Mouse (Mus musculus): Measurements from ENCODE around the gene Ppia. TPM values are rescaled to one million over a fixed set of nuclear protein-coding genes. Genes with fewer than 3 reads are reported as not detected.
"Not testable (repeated sequence)": the region's sequence is repeated elsewhere in the genome, so short reads cannot be mapped to it uniquely, and the experiment has no call there.

Ppia gene
- polyA plus RNA-seq, 1 experiment from 2014 or later: 5,401 TPM

DNA sequence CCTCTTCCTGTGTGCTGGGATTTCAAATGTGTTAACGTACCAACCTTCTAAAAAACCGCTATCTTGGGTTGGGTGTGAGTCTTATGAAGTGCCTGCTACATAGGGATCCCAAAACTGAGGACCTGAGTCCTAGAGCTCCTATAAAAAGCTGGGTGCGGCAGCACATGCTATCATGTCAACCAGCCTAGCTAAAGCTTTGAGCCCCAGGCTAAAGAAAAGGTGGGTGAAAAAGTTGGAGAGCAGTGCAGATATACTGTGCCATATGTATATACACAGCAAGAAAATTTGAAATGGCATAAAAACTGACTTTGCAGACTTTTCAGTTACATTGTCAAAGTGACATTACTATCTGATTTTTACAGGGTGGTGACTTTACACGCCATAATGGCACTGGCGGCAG is 3.5 kb downstream of the Ppia start:
- no peak for DNase-seq (ENCODE audit: low spot score)
- no peak for ATAC-seq (replicated peaks; ENCODE audit: low FRiP score)
- H3K4me1 ChIP-seq (replicated peaks; ENCODE audit: control insufficient read depth, insufficient read depth, low read length): peaks cover 24% of the 10 kb centered on the region
- H3K36me3 ChIP-seq (ENCODE audit: control insufficient read depth, insufficient read depth, low read length): peaks cover 31% of the 10 kb centered on the region
- no peaks in the 10 kb centered on the region for H3K27me3 ChIP-seq (replicated peaks; ENCODE audit: control insufficient read depth, insufficient read depth, low read length)
- H3K9ac ChIP-seq (ENCODE audit: low read depth, low read length): peak overlapping the region; percentile 43; the same call in 1 of the 2 replicates
- peak overlapping the region; percentile 52; the same call in 1 of the 2 replicates for H3K27ac ChIP-seq (ENCODE audit: low read depth, low read length)
- no peaks in the 10 kb centered on the region for H3K9me3 ChIP-seq (ENCODE audit: control insufficient read depth, low read length)
- peak overlapping the region; percentile 24; the same call in 1 of the 2 replicates for H3K4me3 ChIP-seq (ENCODE audit: low read depth, low read length)
- H3K4me2 ChIP-seq: peak overlapping the region; percentile 97
- 80% methylated on average over 5 of the region's 5 CpGs for WGBS

DNA sequence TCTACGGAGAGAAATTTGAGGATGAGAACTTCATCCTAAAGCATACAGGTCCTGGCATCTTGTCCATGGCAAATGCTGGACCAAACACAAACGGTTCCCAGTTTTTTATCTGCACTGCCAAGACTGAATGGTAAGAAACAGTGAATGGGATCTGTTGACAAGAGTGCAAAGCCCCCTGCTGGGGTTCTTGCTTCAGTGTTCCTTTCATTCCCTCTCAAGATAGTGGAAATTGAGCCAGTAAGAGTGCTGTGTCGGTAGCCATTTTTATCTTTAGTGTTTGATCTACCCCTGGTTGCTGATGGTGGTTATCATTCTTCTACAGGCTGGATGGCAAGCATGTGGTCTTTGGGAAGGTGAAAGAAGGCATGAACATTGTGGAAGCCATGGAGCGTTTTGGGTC is 3.9 kb downstream of the Ppia start:
- not testable (repeated sequence) for ATAC-seq (replicated peaks; ENCODE audit: low FRiP score); H3K4me3 ChIP-seq (ENCODE audit: low read depth, low read length); H3K9me3 ChIP-seq (ENCODE audit: control insufficient read depth, low read length); H3K4me2 ChIP-seq; H3K9ac ChIP-seq (ENCODE audit: low read depth, low read length); H3K27me3 ChIP-seq (replicated peaks; ENCODE audit: control insufficient read depth, insufficient read depth, low read length); DNase-seq (ENCODE audit: low spot score); H3K27ac ChIP-seq (ENCODE audit: low read depth, low read length)
- Histone ChIP-seq H3K4me1 (replicated peaks; ENCODE audit: control insufficient read depth, insufficient read depth, low read length) (peaks cover 24% of the 10 kb centered on the region), H3K36me3 (ENCODE audit: control insufficient read depth, insufficient read depth, low read length) (peaks cover 33% of the 10 kb centered on the region)
- WGBS: 61% methylated on average over 4 of the region's 4 CpGs

DNA sequence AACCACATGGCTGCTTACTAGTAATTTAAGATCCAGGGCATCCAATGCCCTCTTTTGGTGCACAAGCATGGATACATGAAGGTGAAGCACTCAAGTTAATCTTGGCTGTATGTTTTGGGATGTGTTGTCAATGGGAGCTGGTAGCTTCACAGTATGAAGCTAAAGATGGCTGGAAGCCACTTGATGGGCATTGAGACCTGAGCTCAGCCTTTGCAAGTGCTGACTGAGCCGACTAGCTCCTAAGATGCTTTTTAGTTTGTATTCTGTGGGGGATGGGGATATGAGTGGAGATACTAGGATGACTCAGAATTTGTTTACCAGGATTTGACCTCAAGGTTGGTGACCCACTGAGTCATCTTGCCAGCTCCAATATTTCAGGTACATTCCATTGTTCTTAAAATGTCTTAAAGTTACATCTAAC is 5.0 kb downstream of the Ppia start:
- H3K36me3 ChIP-seq (ENCODE audit: control insufficient read depth, insufficient read depth, low read length): peaks cover 35% of the 10 kb centered on the region

DNA sequence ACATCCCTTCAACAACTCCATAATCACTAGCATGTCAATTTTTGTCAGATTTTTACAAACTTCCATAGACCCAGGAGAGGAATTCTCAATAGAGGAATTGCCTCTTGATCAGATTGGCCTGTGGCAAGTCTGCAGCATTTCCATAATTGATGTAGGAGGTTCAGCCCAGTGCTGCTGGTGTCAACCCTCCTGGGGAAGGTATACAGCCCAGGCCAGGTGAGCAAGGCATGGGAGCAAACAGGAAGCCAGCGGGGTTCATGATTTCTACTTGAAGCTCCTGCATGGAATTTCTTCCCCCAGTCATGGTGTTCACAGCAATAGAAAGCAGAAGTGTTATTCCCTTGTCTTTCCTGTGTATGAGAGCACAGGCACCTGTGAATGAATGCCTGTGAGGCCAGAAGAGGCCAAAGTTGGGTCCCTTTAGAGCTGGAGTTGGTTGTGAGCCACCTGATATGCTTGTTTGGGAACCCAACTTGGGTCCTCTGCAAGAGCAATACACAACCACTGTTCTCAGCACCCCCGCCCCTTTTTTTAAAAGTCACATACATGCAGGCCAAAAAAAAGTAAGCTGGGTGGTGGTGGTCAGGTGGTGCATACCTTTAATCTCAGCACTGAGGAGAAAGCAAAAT is 5.6 kb downstream of the Ppia start:
- Histone ChIP-seq H3K4me1 (replicated peaks; ENCODE audit: control insufficient read depth, insufficient read depth, low read length) (peaks cover 16% of the 10 kb centered on the region), H3K9ac (ENCODE audit: low read depth, low read length) (no peak overlapping the region), H3K27me3 (replicated peaks; ENCODE audit: control insufficient read depth, insufficient read depth, low read length) (no peaks in the 10 kb centered on the region), H3K36me3 (ENCODE audit: control insufficient read depth, insufficient read depth, low read length) (peaks cover 37% of the 10 kb centered on the region), H3K4me2 (no peak overlapping the region), H3K27ac (ENCODE audit: low read depth, low read length) (peak overlapping the region; percentile 43; the same call in 1 of the 2 replicates), H3K9me3 (ENCODE audit: control insufficient read depth, low read length) (no peaks in the 10 kb centered on the region), H3K4me3 (ENCODE audit: low read depth, low read length) (no peak overlapping the region)
- DNase-seq (ENCODE audit: low spot score) (no peak), ATAC-seq (replicated peaks; ENCODE audit: low FRiP score) (no peak)
- 68% methylated on average over 2 of the region's 2 CpGs for WGBS

More for the DNA sequence above, 5.0 kb downstream of the Ppia start:
- DNase-seq (ENCODE audit: low spot score) (no peak), ATAC-seq (replicated peaks; ENCODE audit: low FRiP score) (no peak)
- peaks cover 16% of the 10 kb centered on the region for H3K4me1 ChIP-seq (replicated peaks; ENCODE audit: control insufficient read depth, insufficient read depth, low read length)
- no peaks in the 10 kb centered on the region for H3K9me3 ChIP-seq (ENCODE audit: control insufficient read depth, low read length)
- H3K4me3 ChIP-seq (ENCODE audit: low read depth, low read length): no peak overlapping the region
- H3K4me2 ChIP-seq: no peak overlapping the region
- peak overlapping the region; percentile 43; the same call in 1 of the 2 replicates for H3K27ac ChIP-seq (ENCODE audit: low read depth, low read length)
- no peaks in the 10 kb centered on the region for H3K27me3 ChIP-seq (replicated peaks; ENCODE audit: control insufficient read depth, insufficient read depth, low read length)
- H3K9ac ChIP-seq (ENCODE audit: low read depth, low read length): no peak overlapping the region
- 19% methylated on average over 1 of the region's 1 CpGs for WGBS

DNA sequence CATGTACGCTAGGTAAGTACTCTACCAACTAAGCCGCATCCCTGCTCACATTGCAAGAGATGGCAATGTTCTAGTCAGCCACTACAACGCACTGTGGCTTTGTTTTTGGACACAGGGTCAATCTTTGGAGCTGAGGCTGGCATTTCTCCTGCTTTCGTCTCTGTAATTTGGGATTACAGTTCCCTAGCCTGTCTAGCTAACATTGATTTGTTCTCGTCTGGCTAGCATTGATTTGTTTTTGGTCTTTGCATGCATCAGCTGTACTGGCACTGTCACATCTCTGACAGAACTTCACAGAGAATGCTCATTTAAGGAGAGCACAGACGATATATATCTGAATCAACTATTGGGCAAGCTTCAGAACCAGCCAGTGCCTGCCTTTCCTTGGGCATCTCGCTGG is 14.9 kb downstream of the Ppia start:
- H3K36me3 ChIP-seq (ENCODE audit: control insufficient read depth, insufficient read depth, low read length): peaks cover 23% of the 10 kb centered on the region
- no peaks in the 10 kb centered on the region for H3K9me3 ChIP-seq (ENCODE audit: control insufficient read depth, low read length)
- ATAC-seq (replicated peaks; ENCODE audit: low FRiP score): no peak
- DNase-seq (ENCODE audit: low spot score): no peak
- no peak overlapping the region for H3K4me3 ChIP-seq (ENCODE audit: low read depth, low read length)
- H3K4me1 ChIP-seq (replicated peaks; ENCODE audit: control insufficient read depth, insufficient read depth, low read length): no peaks in the 10 kb centered on the region
- no peak overlapping the region for H3K9ac ChIP-seq (ENCODE audit: low read depth, low read length)
- no peak overlapping the region for H3K4me2 ChIP-seq
- no peak overlapping the region for H3K27ac ChIP-seq (ENCODE audit: low read depth, low read length)
- 89% methylated on average over 7 of the region's 7 CpGs for WGBS
- no peaks in the 10 kb centered on the region for H3K27me3 ChIP-seq (replicated peaks; ENCODE audit: control insufficient read depth, insufficient read depth, low read length)

DNA sequence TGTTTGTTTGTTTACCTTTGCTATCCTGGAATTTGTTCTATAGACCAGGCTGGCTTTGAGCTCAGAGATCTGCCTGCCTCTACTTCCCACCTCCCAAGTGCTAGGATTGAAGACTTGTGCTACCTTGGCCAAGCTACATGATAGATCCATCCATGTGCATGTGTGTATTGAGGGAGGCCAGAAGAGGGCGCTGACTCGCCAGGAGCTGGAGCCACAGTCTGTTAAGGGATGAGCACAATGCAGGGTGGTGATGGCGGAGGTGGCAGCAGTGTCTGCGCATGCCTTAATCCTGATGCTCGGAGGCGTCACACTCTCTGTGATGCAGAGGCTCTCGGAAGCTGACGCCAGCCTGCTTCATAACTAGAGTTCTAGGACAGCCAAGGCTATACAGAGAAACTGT is 21.2 kb downstream of the Ppia start:
- 63% methylated on average over 8 of the region's 8 CpGs for WGBS
- Histone ChIP-seq H3K4me2 (no peak overlapping the region), H3K9ac (ENCODE audit: low read depth, low read length) (no peak overlapping the region), H3K27ac (ENCODE audit: low read depth, low read length) (no peak overlapping the region), H3K4me3 (ENCODE audit: low read depth, low read length) (no peak overlapping the region), H3K9me3 (ENCODE audit: control insufficient read depth, low read length) (no peaks in the 10 kb centered on the region), H3K27me3 (replicated peaks; ENCODE audit: control insufficient read depth, insufficient read depth, low read length) (no peaks in the 10 kb centered on the region), H3K4me1 (replicated peaks; ENCODE audit: control insufficient read depth, insufficient read depth, low read length) (no peaks in the 10 kb centered on the region), H3K36me3 (ENCODE audit: control insufficient read depth, insufficient read depth, low read length) (peaks cover 16% of the 10 kb centered on the region)
- no peak for DNase-seq (ENCODE audit: low spot score)
- peak; percentile 76; the same call in 1 of the 2 replicates for ATAC-seq (replicated peaks; ENCODE audit: low FRiP score)

DNA sequence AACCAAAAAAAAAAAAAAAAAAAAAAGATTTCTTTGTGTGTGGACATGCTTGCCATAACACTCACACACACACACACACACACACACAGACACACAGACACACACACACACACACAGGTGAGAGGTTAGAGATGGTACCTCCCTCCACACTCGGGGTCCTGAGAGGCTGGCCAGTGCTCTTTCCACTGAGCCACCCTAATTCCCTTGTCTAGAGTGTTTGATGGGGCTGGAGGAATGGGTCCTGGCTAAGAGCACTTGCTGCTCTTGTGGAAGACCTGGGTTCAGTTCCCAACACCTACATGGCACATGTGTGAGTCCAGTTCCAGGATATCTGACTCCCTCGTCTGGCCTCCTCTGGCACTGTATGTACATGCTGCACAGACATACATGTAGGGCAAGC is 22.4 kb downstream of the Ppia start:
- no peak overlapping the region for H3K4me2 ChIP-seq
- H3K36me3 ChIP-seq (ENCODE audit: control insufficient read depth, insufficient read depth, low read length): peaks cover 14% of the 10 kb centered on the region
- ATAC-seq (replicated peaks; ENCODE audit: low FRiP score): no peak
- 0 out of 2 replicates have a peak, but pooled peaks cover 2% of the 10 kb centered on the region for H3K4me1 ChIP-seq (replicated peaks; ENCODE audit: control insufficient read depth, insufficient read depth, low read length)
- H3K9ac ChIP-seq (ENCODE audit: low read depth, low read length): no peak overlapping the region
- no peaks in the 10 kb centered on the region for H3K9me3 ChIP-seq (ENCODE audit: control insufficient read depth, low read length)
- DNase-seq (ENCODE audit: low spot score): no peak
- no peak overlapping the region for H3K27ac ChIP-seq (ENCODE audit: low read depth, low read length)
- H3K27me3 ChIP-seq (replicated peaks; ENCODE audit: control insufficient read depth, insufficient read depth, low read length): no peaks in the 10 kb centered on the region
- WGBS: 92% methylated on average over 2 of the region's 2 CpGs
- no peak overlapping the region for H3K4me3 ChIP-seq (ENCODE audit: low read depth, low read length)

DNA sequence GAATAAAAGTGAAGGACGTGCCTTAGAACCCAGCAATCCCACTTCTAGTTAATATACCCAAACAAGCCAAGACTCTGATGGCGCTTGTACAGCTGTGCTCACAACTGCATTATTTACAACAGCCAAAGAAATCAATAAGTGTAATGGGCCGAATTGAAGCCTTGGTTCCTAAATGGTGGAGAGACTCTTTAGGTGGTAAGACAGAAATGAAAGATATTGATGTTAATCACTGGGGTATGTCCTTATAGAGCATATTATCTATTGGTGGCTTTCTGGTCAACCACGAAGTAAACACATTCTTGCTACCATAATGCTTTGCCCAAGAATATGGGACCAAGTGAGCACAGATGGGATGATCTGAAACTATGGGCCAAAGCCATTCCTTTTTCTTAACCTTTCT is 24.9 kb downstream of the Ppia start:
- 0 out of 2 replicates have a peak, but pooled peaks cover 4% of the 10 kb centered on the region for H3K4me1 ChIP-seq (replicated peaks; ENCODE audit: control insufficient read depth, insufficient read depth, low read length)
- H3K9me3 ChIP-seq (ENCODE audit: control insufficient read depth, low read length): no peaks in the 10 kb centered on the region
- no peak overlapping the region for H3K9ac ChIP-seq (ENCODE audit: low read depth, low read length)
- no peak for DNase-seq (ENCODE audit: low spot score)
- H3K27ac ChIP-seq (ENCODE audit: low read depth, low read length): no peak overlapping the region
- no peak overlapping the region for H3K4me2 ChIP-seq
- no peak overlapping the region for H3K4me3 ChIP-seq (ENCODE audit: low read depth, low read length)
- peaks cover 8% of the 10 kb centered on the region; the same call in 1 of the 2 replicates for H3K36me3 ChIP-seq (ENCODE audit: control insufficient read depth, insufficient read depth, low read length)
- WGBS: 87% methylated on average over 4 of the region's 4 CpGs
- no peaks in the 10 kb centered on the region for H3K27me3 ChIP-seq (replicated peaks; ENCODE audit: control insufficient read depth, insufficient read depth, low read length)
- ATAC-seq (replicated peaks; ENCODE audit: low FRiP score): no peak

DNA sequence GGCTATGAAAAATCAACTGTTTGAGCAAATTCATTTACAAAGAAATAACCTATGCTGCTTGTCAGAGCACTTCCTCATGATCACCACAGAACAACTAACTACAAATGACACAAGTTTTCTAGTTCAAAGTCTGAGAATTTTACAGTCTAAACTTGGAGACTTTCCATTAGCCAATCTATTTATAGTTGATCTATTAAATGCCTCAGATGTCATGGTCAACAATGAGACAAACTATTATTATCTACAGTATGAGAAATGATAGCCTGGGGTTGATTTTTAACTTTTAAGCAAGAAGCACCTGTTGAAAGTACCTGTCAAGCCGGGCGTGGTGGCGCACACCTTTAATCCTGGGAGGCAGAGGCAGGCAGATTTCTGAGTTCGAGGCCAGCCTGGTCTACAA is 27.3 kb downstream of the Ppia start:
- Histone ChIP-seq H3K27me3 (replicated peaks; ENCODE audit: control insufficient read depth, insufficient read depth, low read length) (no peaks in the 10 kb centered on the region), H3K36me3 (ENCODE audit: control insufficient read depth, insufficient read depth, low read length) (no peaks in the 10 kb centered on the region), H3K9me3 (ENCODE audit: control insufficient read depth, low read length) (no peaks in the 10 kb centered on the region), H3K27ac (ENCODE audit: low read depth, low read length) (no peak overlapping the region), H3K9ac (ENCODE audit: low read depth, low read length) (no peak overlapping the region), H3K4me3 (ENCODE audit: low read depth, low read length) (no peak overlapping the region), H3K4me2 (peak overlapping the region; percentile 76), H3K4me1 (replicated peaks; ENCODE audit: control insufficient read depth, insufficient read depth, low read length) (0 out of 2 replicates have a peak, but pooled peaks cover 5% of the 10 kb centered on the region)
- no peak for DNase-seq (ENCODE audit: low spot score)
- no peak for ATAC-seq (replicated peaks; ENCODE audit: low FRiP score)
- WGBS: 86% methylated on average over 4 of the region's 4 CpGs
